Mouse (Mus musculus) embryonic facial prominence, embryonic 12.5 days (tissue): Measurements from ENCODE around the gene Acbd4. TPM values are rescaled to one million over a fixed set of nuclear protein-coding genes. Genes with fewer than 3 reads are reported as not detected.

Source experiments
- ATAC-seq: fragments of 200-750 bp; cut with Nextera tagmentation; 2 replicates; pipeline ENCODE4 v1.8.0; 2017; ENCODE audit not compliant: insufficient number of reproducible peaks, insufficient read depth, low FRiP score, low TSS enrichment
- H3K27ac ChIP-seq: fragments of 300-500 bp; sonication (generic); 2 replicates; pipeline ENCODE4 v1.5.1; 2016; ENCODE audit warnings: mild to moderate bottlenecking
- H3K27me3 ChIP-seq: fragments of 300-500 bp; sonication (generic); 2 replicates; pipeline ENCODE4 v1.6.1; 2016; ENCODE audit warnings: mild to moderate bottlenecking, moderate library complexity
- H3K36me3 ChIP-seq: fragments of 300-500 bp; sonication (generic); 2 replicates; pipeline ENCODE4 v1.6.1; 2016; ENCODE audit warnings: mild to moderate bottlenecking
- H3K4me1 ChIP-seq: fragments of 300-500 bp; sonication (generic); 2 replicates; pipeline ENCODE4 v1.6.1; 2016
- H3K4me2 ChIP-seq: fragments of 300-500 bp; sonication (generic); replicated peaks from 2 replicates; pipeline ENCODE4 v1.6.1; 2016; ENCODE audit warnings: mild to moderate bottlenecking, moderate library complexity
- H3K4me3 ChIP-seq: fragments of 300-500 bp; sonication (generic); 2 replicates; pipeline ENCODE4 v1.5.1; 2016; ENCODE audit warnings: mild to moderate bottlenecking
- H3K9ac ChIP-seq: fragments of 300-500 bp; sonication (generic); 2 replicates; pipeline ENCODE4 v1.6.1; 2016; ENCODE audit warnings: mild to moderate bottlenecking, moderate library complexity
- H3K9me3 ChIP-seq: fragments of 300-500 bp; sonication (generic); 2 replicates; pipeline ENCODE4 v1.6.1; 2016; ENCODE audit warnings: mild to moderate bottlenecking, moderate library complexity
- WGBS: fragments of 180-500 bp; shearing (Covaris S2); methylation state at CpG from one replicate; pipeline ENCODE4 v1.1.7; 2016; 5-methylcytosine and 5-hydroxymethylcytosine counted together
- polyA plus RNA-seq: library from polyadenylated mRNA; unstranded; fragments of >200 nt; fragmentation: Nextera tagmentation; extraction: Ambion mirVana; gene quantifications from 2 replicates; pipeline ENCODE4 v1.2.1, GENCODE M21; 2016

Acbd4 gene
- polyA plus RNA-seq, 1 experiment from 2014 or later: 9.7 TPM

DNA sequence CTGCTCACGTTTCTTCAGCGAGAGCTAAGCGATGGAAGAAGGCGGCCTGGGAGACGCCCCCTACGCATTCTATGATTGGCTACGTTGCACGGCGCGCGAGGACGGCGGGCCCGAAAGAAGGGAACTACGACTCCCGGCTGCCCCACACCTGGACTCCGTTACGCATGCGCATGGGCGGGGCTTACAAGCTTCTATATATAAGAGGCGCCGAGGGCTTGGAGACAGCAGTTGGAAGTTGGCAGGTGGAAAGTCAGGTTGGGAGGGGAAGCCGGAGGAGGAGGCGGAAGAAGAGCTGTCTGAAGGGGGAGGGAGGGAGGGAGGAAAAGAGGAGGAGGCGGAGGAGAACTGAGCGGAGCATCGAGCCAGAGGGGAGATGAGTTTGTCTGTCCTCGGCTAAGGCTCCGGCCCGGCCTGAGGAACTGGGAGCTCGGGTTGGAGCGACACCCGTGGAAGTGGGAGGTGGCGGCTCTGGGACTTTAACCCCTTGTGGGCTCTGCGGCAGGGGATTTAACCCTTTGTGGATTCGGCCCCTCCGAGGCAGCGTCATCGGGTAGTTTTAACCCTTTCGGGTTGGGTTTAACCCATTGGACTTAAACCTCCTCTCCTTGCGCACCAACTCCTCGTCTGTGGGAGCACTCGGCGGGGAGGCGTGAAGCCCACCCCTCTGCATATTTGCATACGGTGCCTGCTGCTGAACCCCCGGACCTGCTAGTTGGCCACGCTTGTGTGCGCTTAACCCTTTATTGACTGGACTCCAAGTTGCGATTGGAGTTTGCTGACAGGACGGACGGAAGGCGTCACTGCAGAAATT, 14.7 kb downstream of the Acbd4 start, which contains the start of gene Hexim1:
Gene Hexim1, plus strand, starts transcription at position 224 of the 811 bp plus-strand sequence.
- H3K9ac ChIP-seq: peak within 1 kb of the TSS; percentile 81
- H3K4me3 ChIP-seq: peak within 1 kb of the TSS; percentile 66
- H3K27me3 ChIP-seq: peaks cover 2% of the 10 kb centered on the region
- H3K36me3 ChIP-seq: no peaks in the 10 kb centered on the region
- peak within 1 kb of the TSS; percentile 91 for H3K4me2 ChIP-seq
- peaks cover 20% of the 10 kb centered on the region for H3K4me1 ChIP-seq
- peak within 1 kb of the TSS; percentile 91 for H3K27ac ChIP-seq
- peak; percentile 93 for ATAC-seq
- H3K9me3 ChIP-seq: no peaks in the 10 kb centered on the region
- under 1% methylated on average over 53 of the region's 53 CpGs for WGBS

DNA sequence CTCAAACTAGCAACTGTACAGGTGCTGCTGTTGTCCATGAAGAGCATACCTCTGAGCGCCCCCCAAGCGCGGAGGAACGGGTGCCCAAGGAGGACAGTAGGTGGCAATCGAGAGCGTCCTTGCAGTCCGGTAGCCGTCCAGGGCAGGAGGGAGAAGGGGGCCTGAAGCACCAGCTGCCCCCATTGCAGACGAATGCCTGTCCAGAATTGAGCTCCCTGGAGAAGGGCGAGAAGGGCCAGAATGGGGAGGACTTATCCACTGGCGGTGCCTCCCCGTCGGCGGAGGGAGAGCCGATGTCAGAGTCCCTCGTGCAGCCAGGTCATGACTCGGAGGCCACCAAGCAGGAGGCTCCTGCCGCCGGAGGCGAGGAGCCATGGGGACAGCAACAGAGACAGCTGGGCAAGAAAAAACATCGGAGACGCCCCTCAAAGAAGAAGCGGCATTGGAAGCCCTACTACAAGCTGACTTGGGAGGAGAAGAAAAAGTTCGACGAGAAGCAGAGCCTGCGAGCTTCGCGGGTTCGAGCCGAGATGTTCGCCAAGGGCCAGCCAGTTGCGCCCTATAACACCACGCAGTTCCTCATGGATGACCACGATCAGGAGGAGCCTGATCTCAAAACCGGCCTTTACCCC, 15.6 kb downstream of the Acbd4 start:
- peak overlapping the region; percentile 66 for H3K4me3 ChIP-seq
- peaks cover 20% of the 10 kb centered on the region for H3K4me1 ChIP-seq
- no peaks in the 10 kb centered on the region for H3K9me3 ChIP-seq
- peak overlapping the region; percentile 74 for H3K9ac ChIP-seq
- peak overlapping the region; percentile 91 for H3K4me2 ChIP-seq
- H3K27ac ChIP-seq: peak overlapping the region; percentile 85
- no peaks in the 10 kb centered on the region; the same call in 1 of the 2 replicates for H3K27me3 ChIP-seq
- H3K36me3 ChIP-seq: no peaks in the 10 kb centered on the region
- under 1% methylated on average over 35 of the region's 35 CpGs for WGBS
- peak; percentile 12; the same call in 1 of the 2 replicates for ATAC-seq

DNA sequence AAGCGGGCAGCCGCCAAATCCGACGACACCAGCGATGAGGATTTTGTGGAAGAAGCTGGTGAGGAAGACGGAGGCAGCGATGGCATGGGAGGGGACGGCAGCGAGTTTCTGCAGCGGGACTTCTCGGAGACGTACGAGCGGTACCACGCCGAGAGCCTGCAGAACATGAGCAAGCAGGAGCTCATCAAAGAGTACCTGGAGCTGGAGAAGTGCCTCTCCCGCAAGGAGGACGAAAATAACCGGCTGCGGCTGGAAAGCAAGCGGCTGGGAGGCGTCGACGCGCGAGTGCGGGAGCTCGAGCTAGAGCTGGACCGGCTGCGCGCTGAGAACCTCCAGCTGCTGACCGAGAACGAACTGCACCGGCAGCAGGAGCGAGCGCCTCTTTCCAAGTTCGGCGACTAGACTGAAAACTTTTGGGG, 16.1 kb downstream of the Acbd4 start:
- Histone ChIP-seq H3K4me2 (peak overlapping the region; percentile 91), H3K9me3 (no peaks in the 10 kb centered on the region), H3K4me1 (peaks cover 15% of the 10 kb centered on the region), H3K27me3 (no peaks in the 10 kb centered on the region; the same call in 1 of the 2 replicates), H3K4me3 (peak overlapping the region; percentile 66), H3K27ac (peak overlapping the region; percentile 85; the same call in 1 of the 2 replicates), H3K36me3 (no peaks in the 10 kb centered on the region), H3K9ac (peak overlapping the region; percentile 74)
- WGBS: under 1% methylated on average over 38 of the region's 38 CpGs
- no peak for ATAC-seq

DNA sequence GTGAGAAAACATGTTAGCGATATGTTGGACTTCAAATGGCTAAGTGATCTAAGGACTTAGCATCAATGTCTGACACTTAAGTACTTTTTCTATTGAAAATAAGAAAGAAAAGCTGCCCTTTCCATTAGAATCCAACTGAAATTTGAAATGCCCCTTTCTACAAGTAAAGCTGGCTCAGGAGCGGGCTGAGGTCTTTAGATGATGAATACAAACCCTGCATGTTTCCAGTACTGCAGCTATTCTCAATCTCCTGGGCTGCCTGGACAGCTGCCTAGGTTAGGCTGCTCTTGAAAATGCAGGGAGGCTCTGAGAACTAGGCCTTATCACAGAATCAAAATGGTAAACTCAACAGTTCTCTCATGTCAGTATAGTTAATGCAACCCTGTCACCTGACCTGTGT, 17.4 kb downstream of the Acbd4 start:
- Histone ChIP-seq H3K4me1 (peaks cover 13% of the 10 kb centered on the region), H3K27ac (no peak overlapping the region), H3K36me3 (no peaks in the 10 kb centered on the region), H3K4me3 (peak overlapping the region; percentile 66), H3K4me2 (peak overlapping the region; percentile 91), H3K27me3 (no peaks in the 10 kb centered on the region), H3K9me3 (no peaks in the 10 kb centered on the region), H3K9ac (no peak overlapping the region)
- WGBS: 86% methylated on average over 2 of the region's 2 CpGs
- ATAC-seq: no peak

DNA sequence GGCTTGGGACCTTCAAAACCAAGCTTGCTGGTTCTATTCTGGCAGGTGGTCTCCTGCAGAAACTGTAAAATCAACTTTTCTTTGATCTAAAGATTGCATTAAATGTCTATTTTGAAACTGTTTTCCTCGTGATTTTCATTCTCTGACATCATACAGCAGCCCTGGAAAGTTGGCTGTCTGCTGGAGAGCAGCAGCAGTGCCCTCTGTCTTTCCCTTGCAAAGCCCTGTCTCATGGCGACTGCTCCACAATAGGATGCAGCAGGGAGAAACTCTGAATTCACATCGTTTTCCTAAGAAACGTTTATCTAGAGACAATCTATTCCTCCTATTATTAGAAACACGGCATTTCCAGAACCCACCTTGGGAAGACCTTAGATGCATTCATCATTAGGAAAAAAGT, 18.1 kb downstream of the Acbd4 start:
- Histone ChIP-seq H3K4me1 (peaks cover 11% of the 10 kb centered on the region), H3K27ac (no peak overlapping the region), H3K4me2 (no peak overlapping the region), H3K9me3 (no peaks in the 10 kb centered on the region), H3K36me3 (no peaks in the 10 kb centered on the region), H3K9ac (no peak overlapping the region), H3K4me3 (no peak overlapping the region), H3K27me3 (no peaks in the 10 kb centered on the region)
- 47% methylated on average over 5 of the region's 5 CpGs for WGBS
- no peak for ATAC-seq

DNA sequence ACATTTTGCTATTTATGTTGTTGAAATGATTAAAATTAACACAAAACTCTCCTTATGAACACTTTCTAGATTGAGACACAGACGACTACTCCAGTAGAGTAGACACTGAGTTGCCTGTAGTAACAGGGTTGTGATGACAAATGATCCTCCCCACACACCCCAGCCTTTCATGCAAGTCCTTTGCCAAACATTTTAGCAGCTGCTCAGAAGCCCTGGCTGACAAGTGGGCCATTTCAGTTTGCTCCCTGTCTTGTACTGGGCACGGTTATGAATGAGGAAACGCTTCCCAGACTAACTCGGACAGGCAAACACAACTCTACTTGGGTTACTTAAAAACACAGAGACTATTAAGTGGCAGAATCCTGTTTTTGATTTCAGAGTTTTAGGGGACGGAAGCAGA, 18.8 kb downstream of the Acbd4 start:
- ATAC-seq: no peak
- 46% methylated on average over 5 of the region's 5 CpGs for WGBS

DNA sequence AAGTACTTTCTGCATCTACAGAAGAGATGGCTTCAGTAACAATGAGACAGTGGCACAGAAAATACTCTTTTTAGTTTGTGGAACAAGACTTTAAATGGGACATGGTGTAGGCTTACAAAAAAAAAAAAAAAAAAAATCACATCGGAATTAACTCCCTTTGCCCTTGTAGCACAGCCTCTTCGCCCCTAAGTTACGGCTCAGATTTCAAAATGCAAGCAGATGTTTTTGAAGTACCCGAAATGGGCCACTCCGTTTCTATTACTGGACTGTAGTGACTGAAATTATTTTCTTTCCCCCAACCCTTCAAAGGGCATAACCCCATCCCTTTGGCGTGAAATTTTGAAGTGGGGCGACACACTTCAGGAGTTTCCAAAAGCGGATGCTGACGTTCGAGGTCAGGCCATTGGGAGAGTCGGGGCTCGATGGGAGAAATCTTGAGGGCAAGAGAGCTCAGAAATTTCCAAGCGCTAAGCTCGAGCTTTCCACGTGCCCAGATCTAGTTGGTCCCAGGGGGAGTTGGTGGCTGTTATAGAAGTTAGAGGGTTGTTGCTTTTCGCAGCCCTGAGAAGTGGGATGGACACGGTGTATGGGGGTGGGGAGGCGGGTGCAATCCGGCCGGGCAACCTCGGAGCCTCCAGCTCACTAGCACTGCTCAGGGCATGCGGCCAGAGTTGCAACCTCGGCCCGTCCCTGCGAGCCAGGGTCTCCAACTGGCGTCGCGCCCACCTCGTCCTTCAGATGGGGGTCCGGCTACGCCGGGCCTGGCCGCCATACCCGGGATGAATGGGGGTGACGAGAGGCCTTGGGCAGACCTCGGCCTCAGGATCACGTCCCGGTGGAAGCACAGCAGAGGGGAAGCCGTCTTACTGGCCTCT, 30.5 kb downstream of the Acbd4 start, which contains the start of gene Hexim2:
Gene Hexim2, plus strand, starts transcription at position 729 of the 875 bp plus-strand sequence.
- Histone ChIP-seq H3K36me3 (no peaks in the 10 kb centered on the region), H3K27ac (peak within 1 kb of the TSS; percentile 97), H3K27me3 (no peaks in the 10 kb centered on the region), H3K9me3 (no peaks in the 10 kb centered on the region), H3K9ac (peak within 1 kb of the TSS; percentile 95), H3K4me2 (peak within 1 kb of the TSS; percentile 65), H3K4me1 (peaks cover 25% of the 10 kb centered on the region), H3K4me3 (peak within 1 kb of the TSS; percentile 78)
- ATAC-seq: peak; percentile 61
- WGBS: under 1% methylated on average over 39 of the region's 39 CpGs

More for the DNA sequence above, 18.8 kb downstream of the Acbd4 start:
- H3K9ac ChIP-seq: no peak overlapping the region
- no peak overlapping the region for H3K4me2 ChIP-seq
- no peak overlapping the region for H3K4me3 ChIP-seq
- H3K36me3 ChIP-seq: no peaks in the 10 kb centered on the region
- no peaks in the 10 kb centered on the region for H3K27me3 ChIP-seq
- no peak overlapping the region for H3K27ac ChIP-seq
- H3K4me1 ChIP-seq: peaks cover 7% of the 10 kb centered on the region
- no peaks in the 10 kb centered on the region for H3K9me3 ChIP-seq

DNA sequence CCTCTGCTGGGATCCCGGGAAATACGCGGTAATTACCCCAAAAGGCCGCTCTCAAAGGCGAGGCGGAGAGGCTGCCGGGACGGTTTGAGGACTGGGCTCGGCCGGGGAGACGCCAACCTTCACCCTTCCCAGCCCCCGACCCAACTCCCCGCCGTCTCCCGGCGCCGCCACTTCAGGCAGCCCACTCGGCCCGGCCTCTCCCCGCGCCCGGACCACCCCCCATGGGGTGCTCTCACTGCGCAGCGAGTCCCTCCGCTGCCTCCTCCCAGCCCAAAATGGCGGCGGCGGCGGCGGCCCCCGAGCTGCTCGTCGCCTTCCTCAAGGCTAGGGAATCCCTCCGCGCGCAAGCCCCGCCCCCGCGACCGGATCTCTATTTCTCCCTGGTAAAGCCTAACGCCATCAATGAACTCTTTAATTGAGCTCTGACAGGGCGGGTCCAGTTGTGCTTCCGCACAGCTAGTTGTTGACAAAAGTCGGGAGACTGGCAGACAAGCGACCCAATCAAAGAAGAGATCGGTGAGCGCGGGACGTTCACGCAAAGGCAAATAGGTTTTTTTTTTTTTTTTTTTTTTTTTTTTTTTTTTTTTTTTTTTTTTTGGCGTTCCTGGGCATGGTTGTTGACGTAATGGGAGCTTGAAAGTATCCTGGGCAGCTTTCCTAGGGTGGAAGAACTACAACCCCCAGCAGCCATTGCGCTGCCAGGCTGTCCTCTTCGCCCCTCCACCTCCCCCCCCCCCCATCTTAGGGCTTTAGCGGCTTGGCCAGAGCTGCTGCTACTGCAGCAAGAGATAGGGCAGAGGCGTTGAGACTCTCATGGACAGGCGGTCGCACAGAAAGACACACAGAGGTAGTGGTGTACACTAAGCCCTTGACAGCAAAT, 31.3 kb downstream of the Acbd4 start:
- H3K27me3 ChIP-seq: no peaks in the 10 kb centered on the region
- H3K4me2 ChIP-seq: peak overlapping the region; percentile 65
- H3K27ac ChIP-seq: peak overlapping the region; percentile 97
- H3K36me3 ChIP-seq: no peaks in the 10 kb centered on the region
- H3K4me3 ChIP-seq: peak overlapping the region; percentile 78
- peak overlapping the region; percentile 95 for H3K9ac ChIP-seq
- under 1% methylated on average over 58 of the region's 58 CpGs for WGBS
- peaks cover 25% of the 10 kb centered on the region for H3K4me1 ChIP-seq
- no peaks in the 10 kb centered on the region for H3K9me3 ChIP-seq
- peak; percentile 87 for ATAC-seq

DNA sequence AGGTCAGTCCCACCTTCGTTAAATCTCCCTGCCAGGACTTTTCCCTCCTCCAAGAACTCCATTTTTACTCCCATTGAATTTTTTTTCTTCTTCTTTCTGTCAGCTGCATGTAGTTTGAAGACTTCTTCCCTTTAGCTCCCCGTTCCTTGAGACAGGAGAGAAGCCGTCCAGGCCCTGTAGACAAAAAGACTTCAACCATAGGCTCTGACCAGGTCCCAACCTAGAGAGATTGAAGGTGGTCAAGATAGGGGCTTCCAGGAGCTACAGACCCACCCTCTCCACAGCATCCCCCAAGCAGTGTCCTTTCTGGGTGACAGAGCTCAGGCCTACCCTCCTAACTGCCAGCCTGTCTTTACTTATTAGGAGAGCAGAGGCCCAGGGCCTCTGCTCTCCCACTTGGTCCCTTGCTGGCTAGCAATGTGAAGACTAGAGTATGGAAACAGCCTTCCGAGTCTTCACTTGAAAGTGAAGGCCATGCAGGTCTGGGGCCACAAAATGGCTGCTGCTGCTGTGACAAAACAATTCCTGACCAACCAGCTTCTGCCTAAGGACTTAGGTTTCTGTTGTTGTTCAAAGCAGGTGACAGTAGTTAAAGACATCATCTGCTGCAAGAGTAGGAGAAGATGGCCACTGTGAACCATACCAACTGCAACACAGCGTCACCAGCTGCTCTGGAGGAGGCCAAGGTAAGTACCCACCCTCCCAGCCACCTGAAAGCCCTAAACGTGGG, 32.1 kb downstream of the Acbd4 start:
- H3K27me3 ChIP-seq: no peaks in the 10 kb centered on the region
- no peaks in the 10 kb centered on the region for H3K9me3 ChIP-seq
- H3K9ac ChIP-seq: peak overlapping the region; percentile 58
- H3K27ac ChIP-seq: peak overlapping the region; percentile 81
- peaks cover 2% of the 10 kb centered on the region for H3K36me3 ChIP-seq
- WGBS: 54% methylated on average over 6 of the region's 6 CpGs
- no peak for ATAC-seq
- H3K4me3 ChIP-seq: peak overlapping the region; percentile 78
- peaks cover 25% of the 10 kb centered on the region for H3K4me1 ChIP-seq
- H3K4me2 ChIP-seq: peak overlapping the region; percentile 53

DNA sequence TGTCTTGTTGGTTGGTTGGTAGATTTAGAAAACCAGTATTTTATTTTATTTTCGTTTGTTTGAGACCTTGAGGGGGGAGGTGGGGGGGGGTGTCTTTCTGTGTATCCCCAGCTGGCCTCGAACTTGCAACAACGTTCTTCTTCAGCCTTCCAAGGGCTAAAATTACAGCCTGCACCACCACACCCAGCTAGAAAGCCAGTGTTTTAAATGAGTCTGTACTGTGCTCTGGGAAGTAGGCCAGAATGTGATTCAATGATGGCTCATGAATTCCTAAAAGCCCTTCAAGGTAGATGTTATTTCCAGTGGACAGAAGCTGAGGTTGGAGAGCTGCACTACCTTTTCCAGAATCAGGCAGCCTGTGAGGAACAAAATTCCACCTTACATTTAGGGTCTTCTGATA, 32.7 kb downstream of the Acbd4 start:
- Histone ChIP-seq H3K4me3 (peak overlapping the region; percentile 78; the same call in 1 of the 2 replicates), H3K27me3 (no peaks in the 10 kb centered on the region), H3K36me3 (peaks cover 8% of the 10 kb centered on the region), H3K4me2 (no peak overlapping the region), H3K9me3 (no peaks in the 10 kb centered on the region), H3K4me1 (peaks cover 25% of the 10 kb centered on the region), H3K9ac (no peak overlapping the region), H3K27ac (no peak overlapping the region)
- 71% methylated on average over 3 of the region's 3 CpGs for WGBS
- ATAC-seq: no peak
